Mouse (Mus musculus) midbrain, postnatal 0 days (tissue): ENCODE results near the gene Rtf2. TPM values are rescaled to one million over a fixed set of nuclear protein-coding genes. Genes with fewer than 3 reads are reported as not detected.

Experiments used
- ATAC-seq: fragments of 200-750 bp; cut with Nextera tagmentation; 2 replicates; pipeline ENCODE4 v1.8.0; 2017; ENCODE audit warnings: moderate number of reproducible peaks, mild to moderate bottlenecking, moderate TSS enrichment, moderate library complexity; ENCODE audit not compliant: low FRiP score
- DNase-seq: peaks from one replicate; pipeline ENCODE4 v3.0.0-alpha.2; 2015; ENCODE audit warnings: low spot score
- H3K27ac ChIP-seq: fragments of 300-500 bp; sonication (generic); 2 replicates; pipeline ENCODE4 v1.5.1; 2014; ENCODE audit warnings: low read depth, mild to moderate bottlenecking, low read length, mixed read lengths
- H3K27me3 ChIP-seq: fragments of 300-500 bp; sonication (generic); 2 replicates; pipeline ENCODE4 v1.6.1; 2014; ENCODE audit warnings: low read length, control low read depth, mixed read lengths; ENCODE audit not compliant: insufficient read depth
- H3K36me3 ChIP-seq: fragments of 300-500 bp; sonication (generic); 2 replicates; pipeline ENCODE4 v1.6.1; 2014; ENCODE audit warnings: low read length, control low read depth, mixed read lengths; ENCODE audit not compliant: insufficient read depth
- H3K4me1 ChIP-seq: fragments of 300-500 bp; sonication (generic); 2 replicates; pipeline ENCODE4 v1.6.1; 2014; ENCODE audit warnings: mild to moderate bottlenecking, control low read depth, antibody characterized with exemption, low read length, mixed read lengths; ENCODE audit not compliant: insufficient read depth
- H3K4me2 ChIP-seq: fragments of 300-500 bp; sonication (generic); 2 replicates; pipeline ENCODE4 v1.6.1; 2014; ENCODE audit warnings: low read depth, mild to moderate bottlenecking, low read length, mixed read lengths; ENCODE audit not compliant: poor library complexity, severe bottlenecking
- H3K4me3 ChIP-seq: fragments of 300-500 bp; sonication (generic); 2 replicates; pipeline ENCODE4 v1.5.1; 2014; ENCODE audit warnings: low read depth, mild to moderate bottlenecking, low read length, moderate library complexity
- H3K9ac ChIP-seq: fragments of 300-500 bp; sonication (generic); replicated peaks from 2 replicates; pipeline ENCODE4 v1.6.1; 2014; ENCODE audit warnings: mild to moderate bottlenecking, low read length, moderate library complexity, mixed read lengths; ENCODE audit not compliant: poor library complexity, severe bottlenecking
- H3K9me3 ChIP-seq: fragments of 300-500 bp; sonication (generic); 2 replicates; pipeline ENCODE4 v1.6.1; 2016; ENCODE audit warnings: low read length, control low read depth
- CTCF ChIP-seq: IDR thresholded peaks from 2 replicates; pipeline ENCODE4 v1.5.1; 2016; ENCODE audit warnings: antibody characterized with exemption, mild to moderate bottlenecking
- WGBS: fragments of 180-500 bp; shearing (Covaris S2); extraction: QIAGEN DNeasy Blood & Tissue Kit; methylation state at CpG from one replicate; pipeline ENCODE4 v1.1.7; 2014; 5-methylcytosine and 5-hydroxymethylcytosine counted together
- polyA plus RNA-seq: library from polyadenylated mRNA; unstranded; fragments of >200 nt; fragmentation: Nextera tagmentation; extraction: Ambion mirVana; gene quantifications from 2 replicates; pipeline ENCODE4 v1.2.1, GENCODE M21; 2015
- total RNA-seq: library from RNA; depleted of rRNA; stranded (reverse); fragments of >200 nt; gene quantifications from 2 replicates; pipeline ENCODE4 v1.2.3, GENCODE M21; 2014

Gene Rtf2
- total and polyA plus RNA-seq, 2 experiments from 2014 or later = 67.0 to 85.0 TPM

GRCm38 (mm10) chr2:172441176-172441575 is 820 bp downstream of the Rtf2 start:
- no peak for TF ChIP-seq CTCF
- Histone ChIP-seq H3K27ac (no peak overlapping the region), H3K36me3 (peaks cover 12% of the 10 kb centered on the region), H3K4me1 (peaks cover 11% of the 10 kb centered on the region; the same call in 1 of the 2 replicates), H3K9ac (peak overlapping the region; percentile 79), H3K9me3 (no peaks in the 10 kb centered on the region), H3K4me3 (peak overlapping the region; percentile 74), H3K4me2 (peak overlapping the region; percentile 92), H3K27me3 (no peaks in the 10 kb centered on the region)
- WGBS = 32% methylated on average over 6 of the region's 6 CpGs
- DNase-seq (no peak), ATAC-seq (no peak)

DNA sequence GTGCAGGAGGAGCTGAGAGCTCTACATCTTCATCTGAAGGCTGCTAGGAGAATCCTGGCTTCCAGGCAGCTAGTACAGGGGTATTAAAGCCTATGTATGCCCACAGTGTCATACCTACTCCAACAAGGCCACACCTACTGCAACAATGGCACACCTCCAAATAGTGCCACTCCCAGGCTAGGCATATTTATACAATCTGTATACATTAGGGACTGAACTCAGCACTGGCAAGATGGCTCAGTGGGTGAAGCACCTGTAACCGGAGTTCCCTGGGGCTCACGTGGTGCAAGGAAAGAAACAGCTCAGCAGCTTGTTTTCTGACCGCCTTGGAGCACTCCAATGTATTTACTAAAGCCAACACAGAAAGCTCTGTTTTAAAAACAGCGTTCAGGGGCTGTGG is 5.3 kb downstream of the Rtf2 start:
- ATAC-seq (no peak), DNase-seq (no peak)
- Histone ChIP-seq H3K9ac (no peak overlapping the region), H3K27me3 (no peaks in the 10 kb centered on the region), H3K9me3 (no peaks in the 10 kb centered on the region), H3K4me2 (no peak overlapping the region), H3K4me3 (no peak overlapping the region), H3K4me1 (peaks cover 7% of the 10 kb centered on the region; the same call in 1 of the 2 replicates), H3K36me3 (peaks cover 53% of the 10 kb centered on the region), H3K27ac (no peak overlapping the region)
- TF ChIP-seq CTCF = no peak
- WGBS = 97% methylated on average over 4 of the region's 4 CpGs

GRCm38 (mm10) chr2:172447317-172447716 is 7.0 kb downstream of the Rtf2 start:
- peaks cover 61% of the 10 kb centered on the region for H3K36me3 ChIP-seq
- TF ChIP-seq CTCF = peak; percentile 69
- peak; percentile 15 for DNase-seq

DNA sequence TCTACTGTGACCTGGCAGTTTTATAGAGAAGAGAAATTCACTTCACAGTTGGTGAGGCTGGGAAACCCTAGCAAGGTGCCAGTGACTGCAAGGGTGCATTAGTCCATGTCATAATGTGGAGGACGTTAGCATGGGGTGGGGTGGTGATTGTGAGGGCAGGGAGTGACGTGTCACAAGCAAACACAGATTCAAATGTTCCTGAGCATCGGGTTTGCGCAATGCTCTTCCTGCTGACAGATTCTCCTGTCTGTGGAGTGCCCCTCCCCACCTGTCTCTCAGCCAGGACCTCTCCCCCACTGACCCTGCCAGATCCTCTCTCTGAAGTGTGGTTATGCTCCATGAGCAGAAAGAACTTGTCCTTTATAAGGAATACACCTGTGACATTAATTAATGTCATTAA is 8.0 kb downstream of the Rtf2 start:
- Histone ChIP-seq H3K9me3 (no peaks in the 10 kb centered on the region), H3K9ac (no peak overlapping the region), H3K4me3 (no peak overlapping the region), H3K4me2 (no peak overlapping the region), H3K27me3 (no peaks in the 10 kb centered on the region), H3K36me3 (peaks cover 71% of the 10 kb centered on the region), H3K4me1 (no peaks in the 10 kb centered on the region), H3K27ac (no peak overlapping the region)
- no peak for DNase-seq
- TF ChIP-seq CTCF = no peak
- no peak for ATAC-seq
- WGBS = 92% methylated on average over 4 of the region's 4 CpGs

More at GRCm38 (mm10) chr2:172447317-172447716, 7.0 kb downstream of the Rtf2 start:
- 92% methylated on average over 6 of the region's 6 CpGs for WGBS
- no peak overlapping the region for H3K27ac ChIP-seq
- no peak overlapping the region for H3K4me2 ChIP-seq
- H3K9ac ChIP-seq = no peak overlapping the region
- no peaks in the 10 kb centered on the region for H3K4me1 ChIP-seq
- H3K9me3 ChIP-seq = no peaks in the 10 kb centered on the region
- ATAC-seq = no peak
- no peaks in the 10 kb centered on the region for H3K27me3 ChIP-seq
- H3K4me3 ChIP-seq = no peak overlapping the region

DNA sequence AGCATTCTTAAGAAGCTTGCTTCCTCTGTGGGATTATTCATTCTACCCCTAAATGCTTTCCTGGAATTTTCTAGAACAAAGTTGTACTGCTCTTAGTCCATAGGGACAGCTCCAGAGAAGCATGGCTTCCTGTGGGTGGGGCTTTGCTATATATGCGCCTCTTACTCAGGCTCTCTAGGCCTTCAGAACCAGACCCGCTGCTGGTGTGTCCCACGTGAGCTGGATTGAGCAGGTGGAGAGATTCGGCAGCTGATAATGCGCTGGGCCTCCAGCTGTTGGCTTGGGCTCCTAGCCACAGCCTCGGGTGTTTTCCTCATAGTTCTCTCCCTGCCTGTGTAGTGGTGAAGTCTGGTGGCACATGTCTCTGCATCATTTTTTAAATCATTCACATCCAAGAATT is 10.3 kb downstream of the Rtf2 start:
- DNase-seq (no peak), ATAC-seq (no peak)
- Histone ChIP-seq H3K27ac (no peak overlapping the region), H3K4me3 (no peak overlapping the region), H3K4me1 (no peaks in the 10 kb centered on the region), H3K9ac (no peak overlapping the region), H3K4me2 (no peak overlapping the region), H3K36me3 (peaks cover 72% of the 10 kb centered on the region), H3K27me3 (no peaks in the 10 kb centered on the region), H3K9me3 (no peaks in the 10 kb centered on the region)
- WGBS = 91% methylated on average over 6 of the region's 6 CpGs
- TF ChIP-seq CTCF = no peak

- ATAC-seq = no peak
- Histone ChIP-seq H3K36me3 (peaks cover 59% of the 10 kb centered on the region), H3K4me2 (no peak overlapping the region), H3K4me1 (no peaks in the 10 kb centered on the region), H3K4me3 (no peak overlapping the region), H3K27me3 (no peaks in the 10 kb centered on the region), H3K27ac (no peak overlapping the region), H3K9me3 (no peaks in the 10 kb centered on the region), H3K9ac (no peak overlapping the region)
- WGBS = 95% methylated on average over 4 of the region's 4 CpGs
- no peak for TF ChIP-seq CTCF
- no peak for DNase-seq
Observed at GRCm38 (mm10) chr2:172452031-172452430, 11.7 kb downstream of the Rtf2 start.
